Mouse (Mus musculus): ENCODE data around the gene Gm609. TPM values are rescaled to one million over a fixed set of nuclear protein-coding genes. Genes with fewer than 3 reads are reported as not detected.

Gm609 gene
- polyA plus RNA-seq, 1 experiment from 2014 or later = 0.15 TPM

- Histone ChIP-seq H3K27me3 (replicated peaks; ENCODE audit: control insufficient read depth, insufficient read depth, low read length) (no peaks in the 10 kb centered on the region), H3K27ac (ENCODE audit: low read depth, low read length) (no peak overlapping the region), H3K9me3 (ENCODE audit: control insufficient read depth, low read length) (no peaks in the 10 kb centered on the region), H3K4me2 (no peak overlapping the region), H3K36me3 (ENCODE audit: control insufficient read depth, insufficient read depth, low read length) (no peaks in the 10 kb centered on the region), H3K9ac (ENCODE audit: low read depth, low read length) (no peak overlapping the region), H3K4me1 (replicated peaks; ENCODE audit: control insufficient read depth, insufficient read depth, low read length) (no peaks in the 10 kb centered on the region), H3K4me3 (ENCODE audit: low read depth, low read length) (no peak overlapping the region)
- WGBS = 67% methylated on average over 2 of the region's 2 CpGs
- ATAC-seq (replicated peaks; ENCODE audit: low FRiP score) = no peak
- DNase-seq (ENCODE audit: low spot score) = no peak
Measured at GRCm38 (mm10) chr16:45374074-45374473, 118.7 kb downstream of the Gm609 start.

- ATAC-seq (replicated peaks; ENCODE audit: low FRiP score) = no peak
- DNase-seq (ENCODE audit: low spot score) = no peak
- Histone ChIP-seq H3K9me3 (ENCODE audit: control insufficient read depth, low read length) (no peaks in the 10 kb centered on the region), H3K27me3 (replicated peaks; ENCODE audit: control insufficient read depth, insufficient read depth, low read length) (no peaks in the 10 kb centered on the region), H3K4me3 (ENCODE audit: low read depth, low read length) (no peak overlapping the region), H3K4me2 (no peak overlapping the region), H3K36me3 (ENCODE audit: control insufficient read depth, insufficient read depth, low read length) (no peaks in the 10 kb centered on the region), H3K9ac (ENCODE audit: low read depth, low read length) (no peak overlapping the region), H3K4me1 (replicated peaks; ENCODE audit: control insufficient read depth, insufficient read depth, low read length) (no peaks in the 10 kb centered on the region), H3K27ac (ENCODE audit: low read depth, low read length) (no peak overlapping the region)
- WGBS = 67% methylated on average over 1 of the region's 1 CpGs
Measured at GRCm38 (mm10) chr16:45371076-45371475, 121.7 kb downstream of the Gm609 start.

DNA sequence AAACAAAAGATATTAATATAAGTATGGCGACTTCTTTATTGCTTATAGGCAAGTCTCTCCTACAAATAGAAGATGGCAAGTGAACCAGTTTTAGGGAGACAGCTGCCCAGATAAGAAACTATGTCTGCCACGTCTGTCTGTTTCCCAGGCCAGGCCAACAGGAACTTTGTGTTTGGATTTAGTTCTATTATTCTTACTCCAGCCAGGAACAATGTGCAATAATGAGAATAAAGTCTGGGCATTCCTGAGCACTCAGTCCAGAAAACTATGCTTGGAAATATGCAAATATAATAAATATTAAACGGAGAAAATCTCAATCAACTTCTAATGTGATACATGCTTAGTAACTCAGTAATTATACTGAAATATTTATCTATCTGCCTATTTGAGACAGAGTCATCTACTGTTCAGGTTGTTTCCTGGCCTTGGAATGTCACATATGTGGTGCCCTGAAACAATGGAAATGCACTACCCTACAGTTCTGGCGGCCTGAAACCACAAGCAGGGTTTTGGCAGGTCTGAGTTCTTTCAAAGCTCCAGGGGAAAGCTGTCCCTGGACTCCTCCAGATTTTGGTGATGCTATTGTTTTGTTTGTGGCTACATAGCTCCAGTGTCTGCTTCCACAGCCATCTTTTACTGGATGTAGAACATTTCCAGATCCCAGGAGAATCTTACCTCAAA lies 123.3 kb downstream of the Gm609 start:
- DNase-seq (ENCODE audit: low spot score) (no peak), ATAC-seq (replicated peaks; ENCODE audit: low FRiP score) (no peak)
- Histone ChIP-seq H3K4me3 (ENCODE audit: low read depth, low read length) (no peak overlapping the region), H3K36me3 (ENCODE audit: control insufficient read depth, insufficient read depth, low read length) (no peaks in the 10 kb centered on the region), H3K27ac (ENCODE audit: low read depth, low read length) (no peak overlapping the region), H3K9ac (ENCODE audit: low read depth, low read length) (no peak overlapping the region), H3K4me1 (replicated peaks; ENCODE audit: control insufficient read depth, insufficient read depth, low read length) (no peaks in the 10 kb centered on the region), H3K4me2 (no peak overlapping the region), H3K9me3 (ENCODE audit: control insufficient read depth, low read length) (no peaks in the 10 kb centered on the region), H3K27me3 (replicated peaks; ENCODE audit: control insufficient read depth, insufficient read depth, low read length) (no peaks in the 10 kb centered on the region)
- WGBS = 65% methylated on average over 4 of the region's 4 CpGs

DNA sequence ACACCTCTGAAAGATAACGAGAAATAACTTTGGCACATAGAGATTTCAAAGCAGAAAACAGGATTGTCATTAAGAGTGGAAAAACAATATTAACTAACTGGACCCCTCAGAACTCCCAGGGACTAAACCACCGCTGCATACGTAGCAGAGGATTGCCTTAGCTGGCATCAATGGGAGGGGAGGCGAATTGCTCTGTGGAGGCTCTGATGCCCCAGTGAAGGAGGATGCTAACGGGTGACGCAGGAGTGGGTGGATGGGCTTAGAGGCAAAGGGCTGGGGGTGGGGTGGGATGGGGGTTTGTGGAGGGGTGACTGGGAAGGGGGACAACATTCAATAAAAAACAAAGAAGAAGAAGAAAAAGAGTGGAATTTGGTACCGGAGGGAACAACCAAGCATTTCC lies 126.7 kb downstream of the Gm609 start:
- Histone ChIP-seq H3K4me1 (replicated peaks; ENCODE audit: control insufficient read depth, insufficient read depth, low read length) (no peaks in the 10 kb centered on the region), H3K9ac (ENCODE audit: low read depth, low read length) (no peak overlapping the region), H3K27ac (ENCODE audit: low read depth, low read length) (no peak overlapping the region), H3K36me3 (ENCODE audit: control insufficient read depth, insufficient read depth, low read length) (no peaks in the 10 kb centered on the region), H3K4me2 (no peak overlapping the region), H3K4me3 (ENCODE audit: low read depth, low read length) (no peak overlapping the region), H3K27me3 (replicated peaks; ENCODE audit: control insufficient read depth, insufficient read depth, low read length) (no peaks in the 10 kb centered on the region), H3K9me3 (ENCODE audit: control insufficient read depth, low read length) (no peaks in the 10 kb centered on the region)
- 76% methylated on average over 7 of the region's 7 CpGs for WGBS
- ATAC-seq (replicated peaks; ENCODE audit: low FRiP score) (no peak), DNase-seq (ENCODE audit: low spot score) (no peak)

DNA sequence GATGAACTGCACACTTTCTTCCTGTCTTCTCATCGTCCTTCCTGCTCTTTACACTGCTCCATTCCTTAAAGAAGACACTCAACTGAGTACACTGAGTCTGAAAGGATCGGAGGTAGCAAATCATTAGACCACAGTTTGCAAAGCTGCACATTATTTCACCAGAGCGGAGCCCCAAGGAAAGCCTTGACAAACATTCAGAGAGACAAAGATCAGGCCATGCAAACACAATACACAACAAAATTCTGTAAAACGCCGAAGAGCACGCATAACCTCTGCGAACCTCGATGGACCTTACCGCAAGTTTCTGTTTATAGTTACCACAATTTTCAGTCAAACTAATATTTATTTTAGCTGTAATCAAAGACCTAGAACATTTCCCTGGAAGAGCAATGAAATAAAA lies 127.4 kb downstream of the Gm609 start:
- Histone ChIP-seq H3K4me2 (no peak overlapping the region), H3K4me3 (ENCODE audit: low read depth, low read length) (no peak overlapping the region), H3K27me3 (replicated peaks; ENCODE audit: control insufficient read depth, insufficient read depth, low read length) (no peaks in the 10 kb centered on the region), H3K9me3 (ENCODE audit: control insufficient read depth, low read length) (no peaks in the 10 kb centered on the region), H3K9ac (ENCODE audit: low read depth, low read length) (no peak overlapping the region), H3K36me3 (ENCODE audit: control insufficient read depth, insufficient read depth, low read length) (no peaks in the 10 kb centered on the region), H3K27ac (ENCODE audit: low read depth, low read length) (no peak overlapping the region), H3K4me1 (replicated peaks; ENCODE audit: control insufficient read depth, insufficient read depth, low read length) (no peaks in the 10 kb centered on the region)
- 76% methylated on average over 9 of the region's 9 CpGs for WGBS
- ATAC-seq (replicated peaks; ENCODE audit: low FRiP score) (no peak), DNase-seq (ENCODE audit: low spot score) (no peak)

DNA sequence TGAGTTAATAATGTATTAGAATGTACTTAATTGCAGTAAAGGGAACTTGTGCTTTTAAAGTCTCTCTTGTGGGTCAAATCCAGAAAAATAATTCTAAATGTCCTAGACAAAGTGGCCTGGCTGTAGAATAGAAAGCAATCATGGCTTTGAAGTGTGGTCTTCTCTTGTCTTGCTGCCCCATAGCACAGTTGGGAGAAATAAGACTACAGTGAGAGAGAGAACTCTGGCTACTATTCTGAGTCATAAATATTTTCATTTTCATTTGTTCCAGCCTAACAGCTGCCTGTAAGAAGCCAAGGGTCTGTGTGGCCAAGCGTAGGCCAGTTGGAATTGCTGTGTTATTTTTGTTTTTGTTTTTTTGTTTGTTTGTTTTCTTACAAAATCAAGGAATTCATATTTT lies 128.1 kb downstream of the Gm609 start:
- no peak for ATAC-seq (replicated peaks; ENCODE audit: low FRiP score)
- 77% methylated on average over 1 of the region's 1 CpGs for WGBS
- no peaks in the 10 kb centered on the region for H3K9me3 ChIP-seq (ENCODE audit: control insufficient read depth, low read length)
- no peaks in the 10 kb centered on the region for H3K4me1 ChIP-seq (replicated peaks; ENCODE audit: control insufficient read depth, insufficient read depth, low read length)
- no peak overlapping the region for H3K9ac ChIP-seq (ENCODE audit: low read depth, low read length)
- no peak for DNase-seq (ENCODE audit: low spot score)
- no peaks in the 10 kb centered on the region for H3K27me3 ChIP-seq (replicated peaks; ENCODE audit: control insufficient read depth, insufficient read depth, low read length)
- H3K4me3 ChIP-seq (ENCODE audit: low read depth, low read length) = no peak overlapping the region
- no peaks in the 10 kb centered on the region for H3K36me3 ChIP-seq (ENCODE audit: control insufficient read depth, insufficient read depth, low read length)
- H3K4me2 ChIP-seq = no peak overlapping the region
- no peak overlapping the region for H3K27ac ChIP-seq (ENCODE audit: low read depth, low read length)

GRCm38 (mm10) chr16:45363480-45364045 lies 129.2 kb downstream of the Gm609 start:
- H3K4me3 ChIP-seq (ENCODE audit: low read depth, low read length) = no peak overlapping the region
- no peak overlapping the region for H3K27ac ChIP-seq (ENCODE audit: low read depth, low read length)
- H3K9ac ChIP-seq (ENCODE audit: low read depth, low read length) = no peak overlapping the region
- ATAC-seq (replicated peaks; ENCODE audit: low FRiP score) (no peak), DNase-seq (ENCODE audit: low spot score) (no peak)
- H3K4me2 ChIP-seq = no peak overlapping the region
- no peaks in the 10 kb centered on the region for H3K4me1 ChIP-seq (replicated peaks; ENCODE audit: control insufficient read depth, insufficient read depth, low read length)
- H3K36me3 ChIP-seq (ENCODE audit: control insufficient read depth, insufficient read depth, low read length) = no peaks in the 10 kb centered on the region
- H3K9me3 ChIP-seq (ENCODE audit: control insufficient read depth, low read length) = no peaks in the 10 kb centered on the region
- 69% methylated on average over 4 of the region's 4 CpGs for WGBS
- no peaks in the 10 kb centered on the region for H3K27me3 ChIP-seq (replicated peaks; ENCODE audit: control insufficient read depth, insufficient read depth, low read length)

Other genes with a start within 250 kb of the Gm609 start
- gene Cd200, start 83.9 kb downstream of the Gm609 start, polyA plus RNA-seq (2014; fragmentation: Nextera tagmentation; extraction: Ambion mirVana) = 2.5 and 3.0 TPM in 2 replicates
- not detected in 2 replicates for gene Gm17783, start 39.1 kb upstream of the Gm609 start, polyA plus RNA-seq (2014; fragmentation: Nextera tagmentation; extraction: Ambion mirVana)
- gene Slc9c1, start 42.3 kb upstream of the Gm609 start, polyA plus RNA-seq (2014; fragmentation: Nextera tagmentation; extraction: Ambion mirVana) = not detected in 2 replicates
- 1.6 and 2.0 TPM in 2 replicates for gene Gcsam, start 117.4 kb upstream of the Gm609 start, polyA plus RNA-seq (2014; fragmentation: Nextera tagmentation; extraction: Ambion mirVana)
- gene BC016579, start 161.1 kb upstream of the Gm609 start, polyA plus RNA-seq (2014; fragmentation: Nextera tagmentation; extraction: Ambion mirVana) = 0.34 and 0.90 TPM in 2 replicates
- 0.63 and 0.84 TPM in 2 replicates for gene Tmprss7, start 200.7 kb upstream of the Gm609 start, polyA plus RNA-seq (2014; fragmentation: Nextera tagmentation; extraction: Ambion mirVana)
- 4.1 and 5.4 TPM in 2 replicates for gene Tagln3, start 231.6 kb upstream of the Gm609 start, polyA plus RNA-seq (2014; fragmentation: Nextera tagmentation; extraction: Ambion mirVana)
- gene Abhd10, start 250.0 kb upstream of the Gm609 start, polyA plus RNA-seq (2014; fragmentation: Nextera tagmentation; extraction: Ambion mirVana) = 28.3 and 30.7 TPM in 2 replicates